Mouse (Mus musculus) 3134 (cell line): ENCODE data around the gene Mybpc1.

Source experiments
- DNase-seq: peaks from one replicate; pipeline ENCODE4 v3.0.0-alpha.2; 2011; ENCODE audit warnings: low spot score; ENCODE audit not compliant: insufficient read length; ENCODE audit errors: extremely low read depth

Gene Mybpc1

GRCm38 (mm10) chr10:88604943-88605342 lies at the start of gene Mybpc1:
Gene Mybpc1 (minus strand): TSS chr10:88605152.
- DNase-seq: no peak

- no peak for DNase-seq
These were observed 40.5 kb upstream of the Mybpc1 start for GRCm38 (mm10) chr10:88645448-88645847.

GRCm38 (mm10) chr10:88631330-88631953 lies 26.5 kb upstream of the Mybpc1 start:
- DNase-seq: peak; percentile 37

GRCm38 (mm10) chr10:88630663-88631329 lies 25.8 kb upstream of the Mybpc1 start:
- no peak for DNase-seq

- DNase-seq: no peak
These were observed 22.1 kb upstream of the Mybpc1 start for GRCm38 (mm10) chr10:88627052-88627451.

GRCm38 (mm10) chr10:88626176-88626575 lies 21.2 kb upstream of the Mybpc1 start:
- DNase-seq: no peak

GRCm38 (mm10) chr10:88624300-88624699 lies 19.3 kb upstream of the Mybpc1 start:
- no peak for DNase-seq

- no peak for DNase-seq
These were observed 17.7 kb upstream of the Mybpc1 start for GRCm38 (mm10) chr10:88622624-88623023.

- DNase-seq: no peak
These were observed 15.9 kb upstream of the Mybpc1 start for GRCm38 (mm10) chr10:88620809-88621208.

- DNase-seq: no peak
These were observed 8.1 kb upstream of the Mybpc1 start for GRCm38 (mm10) chr10:88613051-88613450.

GRCm38 (mm10) chr10:88606686-88607085 lies 1.7 kb upstream of the Mybpc1 start:
- no peak for DNase-seq

- DNase-seq: no peak
These were observed 1.1 kb upstream of the Mybpc1 start for GRCm38 (mm10) chr10:88606065-88606464.

- no peak for DNase-seq
These were observed 1.2 kb downstream of the Mybpc1 start for GRCm38 (mm10) chr10:88603773-88604172.

GRCm38 (mm10) chr10:88603256-88603655 lies 1.7 kb downstream of the Mybpc1 start:
- DNase-seq: no peak

- DNase-seq: no peak
These were observed 4.4 kb downstream of the Mybpc1 start for GRCm38 (mm10) chr10:88600591-88600990.

GRCm38 (mm10) chr10:88592316-88592715 lies 12.6 kb downstream of the Mybpc1 start:
- DNase-seq: no peak

GRCm38 (mm10) chr10:88591042-88591441 lies 13.9 kb downstream of the Mybpc1 start:
- no peak for DNase-seq

- no peak for DNase-seq
These were observed 20.5 kb downstream of the Mybpc1 start for GRCm38 (mm10) chr10:88584469-88584868.

- no peak for DNase-seq
These were observed 24.2 kb downstream of the Mybpc1 start for GRCm38 (mm10) chr10:88580786-88581185.

- DNase-seq: peak; percentile 5
These were observed 26.3 kb downstream of the Mybpc1 start for GRCm38 (mm10) chr10:88578651-88579050.

GRCm38 (mm10) chr10:88574115-88574635 lies 30.8 kb downstream of the Mybpc1 start:
- DNase-seq: no peak

- no peak for DNase-seq
These were observed 32.8 kb downstream of the Mybpc1 start for GRCm38 (mm10) chr10:88572123-88572522.
